In genomic region chr4:53592386-53592785, GRCm38 (mm10) we compare ENCODE assay signal across 10 mouse cellular contexts. TPM values are rescaled to one million over a fixed set of nuclear protein-coding genes. Genes with fewer than 3 reads are reported as not detected.
DNase-seq lines count a peak whose midpoint lies in the region; ATAC-seq lines count a peak whose summit lies in the region.
"Had no signal": no experiment of that assay in that cellular context is flagged by ENCODE, and none has a peak within 500 bp of the region (broad histone marks: within the 10 kb centered on the region; RNA-seq: fewer than 3 reads in every experiment).

No protein-coding gene starts in this region.

- H3K4me2 ChIP-seq in kidney, embryonic 15.5 days: no peak overlapping the region
- H3K4me2 ChIP-seq: hindbrain, embryonic 13.5 days had no signal

- WGBS in heart, embryonic 10.5 days: 47% methylated on average over 9 of the region's 9 CpGs
- 34% methylated on average over 9 of the region's 9 CpGs for WGBS in kidney, embryonic 15.5 days

- H3K9me3 ChIP-seq in heart, embryonic 10.5 days: no peaks in the 10 kb centered on the region
- no peaks in the 10 kb centered on the region for H3K9me3 ChIP-seq in kidney, embryonic 15.5 days (replicated peaks)
- H3K9me3 ChIP-seq: hindbrain, embryonic 13.5 days had no signal

- no peak overlapping the region for H3K4me3 ChIP-seq in heart, embryonic 10.5 days
- no peak overlapping the region for H3K4me3 ChIP-seq in kidney, embryonic 15.5 days (replicated peaks)
- H3K4me3 ChIP-seq: hindbrain, embryonic 13.5 days had no signal

- no peak overlapping the region for H3K9ac ChIP-seq in kidney, embryonic 15.5 days
- H3K9ac ChIP-seq: hindbrain, embryonic 13.5 days had no signal

- no peaks in the 10 kb centered on the region for H3K27me3 ChIP-seq in heart, embryonic 10.5 days (ENCODE audit: insufficient read depth, poor library complexity, severe bottlenecking)
- no peaks in the 10 kb centered on the region for H3K27me3 ChIP-seq in kidney, embryonic 15.5 days
- H3K27me3 ChIP-seq: hindbrain, embryonic 13.5 days had no signal

- ATAC-seq in kidney, embryonic 15.5 days (replicated peaks; ENCODE audit: low FRiP score): peak; percentile 34; the same call in 1 of the 2 replicates
- ATAC-seq in megakaryocyte progenitor cell, adult 5-6 weeks (replicated peaks; ENCODE audit: poor library complexity): no peak
- ATAC-seq: activated CD4-positive, CD25-positive, alpha-beta regulatory T cell, adult 4 months had no signal

- no peaks in the 10 kb centered on the region for H3K36me3 ChIP-seq in heart, embryonic 10.5 days
- H3K36me3 ChIP-seq in kidney, embryonic 15.5 days: no peaks in the 10 kb centered on the region
- H3K36me3 ChIP-seq: hindbrain, embryonic 13.5 days had no signal

- peaks cover 6% of the 10 kb centered on the region; the same call in 1 of the 2 replicates for H3K4me1 ChIP-seq in heart, embryonic 10.5 days
- peaks cover 31% of the 10 kb centered on the region for H3K4me1 ChIP-seq in kidney, embryonic 15.5 days

- H3K27ac ChIP-seq in heart, embryonic 10.5 days: no peak overlapping the region; the same call in 1 of the 2 replicates
- H3K27ac ChIP-seq in kidney, embryonic 15.5 days: peak overlapping the region; percentile 71
- H3K27ac ChIP-seq: hindbrain, embryonic 13.5 days had no signal

- peak; percentile 99 for DNase-seq in heart, adult 11 months
- DNase-seq in heart, embryonic 10.5 days (ENCODE audit: low spot score): no peak
- peak; percentile 81 to 89 for DNase-seq in heart, adult 9 months (ENCODE audit: low spot score in 2 of 2)
- peak; percentile 31 to 56 for DNase-seq in lung, postnatal 4 days
- no peak for DNase-seq in urinary bladder, postnatal 10 days (ENCODE audit: low spot score)
- no peak for DNase-seq in spleen, adult 18-20 months

RNA-seq across cellular contexts. Expression of gene Fsd1l, which starts 38.9 kb away (rescaled TPM):
- 11.4 and 12.3 TPM in 2 replicates for polyA plus RNA-seq in heart, embryonic 10.5 days (2016; fragmentation: Nextera tagmentation; extraction: Ambion mirVana)
- 9.6 and 11.5 TPM in 2 replicates for polyA plus RNA-seq in kidney, embryonic 15.5 days (2015; fragmentation: Nextera tagmentation; extraction: Ambion mirVana)
- 1.9 and 2.0 TPM in 2 replicates for total RNA-seq in megakaryocyte progenitor cell, adult 5-6 weeks (2015)
- total RNA-seq in megakaryocyte progenitor cell, adult 5-6 weeks (2017): 2.9 and 3.8 TPM in 2 replicates

Comparison
In these comparisons a context has a peak if more than half of its experiments do, and no peak if none do; other contexts are left out.
1. DNase-seq: peak in heart, adult 11 months (single experiment), heart, adult 9 months (2 of 2) and lung, postnatal 4 days (2 of 2); none in heart, embryonic 10.5 days (single experiment), urinary bladder, postnatal 10 days (single experiment) and spleen, adult 18-20 months (0 of 2).